Mouse (Mus musculus) brain, adult 2 months (tissue): ENCODE results near the gene Swap70.

ENCODE experiments used
- DNase-seq: peaks from one replicate; pipeline ENCODE4 v3.0.0; 2011; ENCODE audit warnings: low read depth, low spot score

Gene Swap70

DNA sequence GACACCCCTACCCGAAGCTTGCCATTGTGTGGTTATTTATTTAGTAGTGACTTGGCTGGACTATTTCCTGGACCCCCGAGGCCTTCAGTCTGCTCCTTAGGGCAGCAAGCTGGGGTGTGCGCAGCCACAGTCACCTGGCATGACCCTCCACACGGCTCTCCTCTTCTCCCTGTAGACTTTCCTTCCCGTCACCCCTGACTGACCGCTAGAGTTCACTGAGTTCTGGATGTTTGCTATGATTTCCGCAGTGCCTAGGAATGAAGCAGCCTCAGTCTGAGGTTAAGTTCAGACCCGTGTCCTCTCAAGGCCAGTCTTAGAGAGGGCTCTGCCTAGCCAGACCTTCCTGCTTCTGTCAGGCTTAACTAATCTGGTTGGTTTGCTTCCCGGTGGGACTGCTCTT, 50.3 kb downstream of the Swap70 start:
- no peak for DNase-seq

DNA sequence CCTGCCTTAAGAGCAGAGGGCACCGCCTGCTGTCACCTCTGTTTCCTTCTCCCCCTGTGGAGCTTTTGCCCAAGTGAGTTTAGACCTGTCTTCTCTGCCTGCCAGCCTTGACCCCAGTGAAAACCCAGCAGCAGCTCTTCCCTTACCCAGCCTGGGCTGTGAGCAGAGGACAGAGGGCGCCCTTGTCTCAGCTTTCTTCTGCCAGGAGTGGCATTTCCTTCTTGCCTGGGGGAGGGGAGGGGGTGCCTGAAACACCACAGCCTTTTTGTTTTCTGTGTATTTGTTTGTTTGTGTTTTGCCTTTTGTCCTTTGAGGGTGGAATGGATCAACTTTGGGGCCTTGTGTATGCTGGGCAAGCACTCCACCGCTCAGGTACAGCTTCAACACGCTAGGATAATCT, 50.9 kb downstream of the Swap70 start:
- no peak for DNase-seq

DNA sequence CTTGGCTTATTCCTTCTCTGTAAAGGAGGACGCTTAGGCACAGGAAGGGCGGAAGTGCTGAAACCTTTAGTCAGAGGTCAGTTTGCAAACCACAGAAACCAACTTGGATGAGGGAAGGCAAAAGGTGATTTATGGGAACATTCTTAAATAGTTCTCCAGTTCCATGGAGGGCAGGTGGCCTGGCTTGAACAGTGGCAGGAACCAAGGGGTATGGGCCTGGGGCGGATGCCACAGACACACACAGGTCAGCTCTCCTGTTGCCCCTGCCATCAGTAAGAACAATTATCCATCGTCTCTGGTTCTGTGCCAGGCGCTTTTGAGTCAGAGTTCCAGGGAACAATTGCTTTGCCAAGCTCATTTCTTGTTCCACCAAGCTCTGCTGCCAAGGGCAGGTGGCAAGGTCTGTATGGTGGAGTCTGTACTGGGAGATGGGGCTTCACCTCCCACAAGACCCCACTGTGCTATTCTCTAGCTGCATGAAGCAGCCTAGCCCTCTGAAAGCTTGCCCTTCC, 56.3 kb downstream of the Swap70 start:
- no peak for DNase-seq

DNA sequence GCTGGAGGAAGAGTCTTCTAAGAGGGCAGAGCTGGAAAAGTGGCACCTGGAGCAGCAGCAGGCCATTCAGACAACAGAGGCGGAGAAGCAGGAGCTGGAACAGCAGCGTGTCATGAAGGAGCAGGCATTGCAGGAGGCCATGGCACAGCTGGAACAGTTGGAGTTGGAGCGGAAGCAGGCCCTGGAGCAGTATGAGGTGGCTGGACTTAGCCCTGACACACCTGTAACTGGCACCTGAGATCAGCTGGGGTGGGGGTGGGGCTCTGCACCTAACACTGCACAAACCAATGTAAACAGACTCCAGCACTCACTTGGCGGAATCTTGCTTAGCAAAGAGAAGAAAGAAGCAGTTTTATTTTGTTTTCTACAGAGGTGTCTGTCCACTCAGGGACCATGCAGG, 57.7 kb downstream of the Swap70 start:
- DNase-seq = no peak

DNA sequence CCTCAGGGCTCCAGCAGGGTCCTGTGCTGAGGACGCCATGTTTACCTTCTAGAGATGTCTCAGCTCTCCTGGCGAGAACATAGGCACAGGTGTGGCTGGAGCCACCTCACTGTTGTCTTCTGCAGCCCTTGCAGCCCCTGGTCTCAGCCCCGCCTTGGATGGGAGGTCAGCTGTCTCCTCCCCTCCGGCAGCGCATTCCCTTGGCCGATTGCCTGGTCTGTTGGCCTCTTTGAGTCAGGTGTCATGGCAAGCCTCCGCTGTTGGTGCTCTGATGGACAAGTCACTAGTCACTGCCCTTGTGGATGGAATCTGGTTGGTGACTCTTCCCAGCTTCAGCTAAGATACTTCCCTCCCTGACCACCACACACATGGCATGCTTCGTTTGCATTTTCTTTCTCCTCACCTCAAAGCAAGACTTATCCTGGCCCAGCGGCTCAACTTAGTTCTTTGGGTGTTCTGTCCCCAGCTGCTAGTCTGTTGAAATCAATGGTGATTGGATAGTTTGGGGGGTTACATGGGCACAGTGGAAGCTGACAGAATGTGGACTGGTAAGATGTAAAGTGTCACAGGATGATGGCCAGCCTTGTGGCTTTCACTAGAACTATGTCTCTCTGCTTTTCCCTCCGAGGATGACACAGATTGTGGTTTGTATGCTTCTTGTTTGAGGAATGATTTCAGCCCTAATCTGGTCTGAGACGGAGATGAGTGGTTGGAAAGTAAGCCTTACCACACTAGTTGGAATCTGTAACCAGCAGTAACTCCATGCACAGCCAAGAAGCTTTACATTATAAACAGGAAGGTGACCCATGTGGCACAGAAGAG, 60.1 kb downstream of the Swap70 start:
- DNase-seq = no peak

DNA sequence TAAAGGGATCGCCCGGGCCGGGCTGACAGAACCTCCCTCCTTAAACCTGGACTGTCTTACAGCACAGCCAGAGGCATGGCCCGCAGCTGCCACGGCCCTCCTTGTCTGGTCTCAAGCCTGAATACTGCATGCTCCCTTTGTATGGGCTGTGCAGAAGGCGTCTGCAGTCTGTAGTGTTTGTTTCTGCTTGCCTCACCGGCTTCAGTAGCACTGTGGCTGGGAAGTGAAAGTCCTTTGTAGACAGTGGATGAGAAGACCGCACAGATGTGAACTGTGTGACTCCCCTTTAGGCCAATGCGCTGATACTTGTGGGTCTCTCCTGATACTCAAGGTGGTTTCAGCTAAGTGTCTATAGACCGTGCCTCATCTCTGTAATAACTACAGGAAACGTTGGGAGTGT, 61.3 kb downstream of the Swap70 start:
- DNase-seq = no peak

DNA sequence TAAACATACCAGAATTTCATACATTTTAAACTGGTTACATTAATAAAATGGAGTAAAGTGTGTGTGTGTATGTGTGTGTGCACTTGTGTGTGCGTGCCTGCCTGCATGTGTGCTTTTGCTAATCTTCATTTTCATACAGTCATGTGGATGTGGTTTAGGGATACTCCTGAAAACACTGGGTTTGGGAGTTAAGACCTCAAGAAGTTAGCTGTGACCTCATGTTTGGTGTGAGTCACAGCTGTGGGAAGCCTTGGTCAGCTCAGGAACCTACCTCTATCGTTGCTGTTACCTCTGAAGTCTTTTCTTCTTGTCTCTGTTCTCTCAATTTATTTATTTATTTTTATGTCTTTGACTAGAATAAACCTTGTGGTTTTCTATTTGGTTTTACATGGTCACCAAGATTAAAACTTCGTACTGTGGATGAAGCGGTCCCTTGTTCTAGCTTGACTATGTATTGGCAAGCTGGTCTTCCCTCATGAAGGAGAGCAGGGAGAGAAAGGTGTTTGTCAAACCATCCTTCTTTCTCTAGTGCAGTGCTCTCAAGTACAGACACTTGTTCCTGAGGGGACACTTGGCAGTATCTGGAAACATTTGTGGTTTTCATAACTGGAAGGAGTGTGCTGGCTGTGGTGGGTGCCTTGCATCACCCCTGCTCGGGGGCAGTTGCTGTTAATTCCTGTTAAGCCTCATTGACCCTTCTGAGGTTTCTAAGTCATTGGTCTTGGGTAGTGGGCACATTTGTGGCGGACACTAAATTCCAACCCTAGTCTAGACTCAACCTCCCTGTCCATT, 62.2 kb downstream of the Swap70 start:
- DNase-seq = no peak

DNA sequence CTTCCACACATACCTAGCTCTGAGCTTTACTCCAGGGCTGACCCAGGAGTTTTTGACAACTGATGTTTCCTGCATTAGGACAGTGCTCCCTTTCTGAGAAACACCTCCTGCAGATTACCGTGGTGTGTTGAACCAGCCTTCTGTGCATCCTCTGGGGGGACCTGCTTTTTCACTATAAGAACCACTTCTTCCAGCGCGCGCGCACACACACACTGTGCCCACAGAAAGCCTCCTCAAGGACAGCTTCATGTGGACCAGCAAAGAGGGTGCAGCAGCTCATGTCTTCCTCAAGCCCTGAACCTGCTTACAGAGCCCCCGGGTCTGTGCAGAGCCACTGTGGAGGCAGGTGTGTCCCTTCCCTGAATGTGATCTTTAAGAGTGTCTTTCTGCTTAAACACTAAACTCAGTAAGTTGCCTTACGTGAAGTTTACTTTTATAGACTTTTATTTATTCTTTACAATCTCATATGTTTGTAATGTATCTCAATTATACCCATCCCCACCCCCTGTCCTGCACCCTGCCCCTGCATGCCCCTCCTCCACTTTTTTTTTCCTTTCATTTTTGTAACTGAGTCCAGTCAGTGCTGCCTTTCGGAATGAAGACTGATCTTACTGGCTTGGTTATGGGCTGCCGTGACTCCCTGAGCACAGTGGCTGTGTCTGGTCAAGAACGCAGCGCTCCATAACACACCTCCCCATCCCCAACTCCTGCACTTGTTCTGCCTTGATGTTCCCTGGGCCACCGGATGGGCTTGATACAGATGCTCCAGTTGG, 63.8 kb downstream of the Swap70 start:
- DNase-seq = no peak

DNA sequence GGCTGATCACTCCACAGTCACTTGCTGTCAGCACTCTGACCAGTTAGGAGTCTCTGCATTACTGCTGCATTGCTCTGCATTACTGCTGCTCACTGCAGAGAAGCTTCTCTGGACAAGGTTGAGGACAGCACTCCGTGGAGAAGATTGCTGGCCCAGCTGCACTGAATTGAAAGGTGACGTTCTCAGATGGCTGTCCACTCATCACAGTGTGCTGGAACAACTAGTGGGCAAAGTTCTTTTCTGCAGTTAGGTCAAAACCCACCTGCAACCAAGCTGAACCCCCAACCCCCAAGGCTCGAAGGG, 64.3 kb downstream of the Swap70 start:
- no peak for DNase-seq

DNA sequence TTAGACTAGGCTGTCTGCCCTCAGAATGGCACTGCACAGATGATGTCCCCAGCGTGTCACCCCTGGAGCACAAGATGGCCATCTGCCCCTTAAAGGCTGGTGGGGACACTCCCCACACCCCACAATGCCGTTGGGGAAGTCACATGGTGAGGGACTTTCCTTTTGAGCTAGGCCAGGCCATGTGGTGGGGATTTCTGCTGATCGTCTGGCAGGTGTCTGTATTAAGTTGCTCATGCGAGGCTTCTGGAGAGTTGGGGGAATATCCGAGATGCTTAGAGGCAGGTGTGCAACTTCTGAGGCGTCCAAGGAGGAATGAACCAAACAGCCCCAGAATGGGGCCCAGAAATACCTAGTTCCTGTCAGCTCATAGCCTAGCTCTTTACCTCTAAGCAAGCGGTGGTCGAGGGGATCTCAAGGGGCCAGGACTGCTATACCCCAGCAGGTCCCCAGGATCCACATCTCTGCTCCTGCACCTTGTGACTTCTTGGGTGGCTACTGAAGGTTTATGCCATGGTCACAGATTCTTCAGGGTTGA, 64.8 kb downstream of the Swap70 start:
- no peak for DNase-seq

DNA sequence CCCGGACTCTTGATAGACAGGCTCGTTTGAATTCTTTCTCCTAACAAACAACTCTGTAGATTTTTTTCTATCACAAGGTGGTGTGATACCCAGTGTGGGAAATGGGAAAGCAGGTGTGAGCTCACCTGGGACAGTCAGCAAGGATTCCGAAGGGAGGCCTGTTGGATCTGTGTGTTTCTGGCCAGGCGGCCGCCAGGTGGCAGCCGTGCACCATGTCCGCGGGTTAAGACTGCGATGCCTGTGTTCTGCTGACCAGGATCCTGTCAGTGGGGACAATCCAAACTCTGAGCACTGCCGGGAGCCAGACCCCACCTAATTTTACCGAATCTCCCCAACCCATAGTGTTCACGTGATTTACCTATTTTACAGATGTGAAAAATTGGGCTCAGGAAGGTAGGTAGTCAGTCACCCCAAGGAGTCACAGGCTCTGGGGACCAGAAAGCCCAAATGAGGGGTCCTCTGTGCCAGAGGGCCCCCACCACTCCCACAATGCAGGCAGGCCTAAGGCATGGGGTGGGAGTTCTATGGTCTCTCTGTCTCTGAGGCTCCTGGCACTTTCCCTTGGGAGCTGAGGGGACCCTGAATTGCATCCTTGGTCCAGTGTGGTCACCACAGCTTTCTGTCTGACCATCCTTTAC, 65.4 kb downstream of the Swap70 start:
- DNase-seq = peak; percentile 87

DNA sequence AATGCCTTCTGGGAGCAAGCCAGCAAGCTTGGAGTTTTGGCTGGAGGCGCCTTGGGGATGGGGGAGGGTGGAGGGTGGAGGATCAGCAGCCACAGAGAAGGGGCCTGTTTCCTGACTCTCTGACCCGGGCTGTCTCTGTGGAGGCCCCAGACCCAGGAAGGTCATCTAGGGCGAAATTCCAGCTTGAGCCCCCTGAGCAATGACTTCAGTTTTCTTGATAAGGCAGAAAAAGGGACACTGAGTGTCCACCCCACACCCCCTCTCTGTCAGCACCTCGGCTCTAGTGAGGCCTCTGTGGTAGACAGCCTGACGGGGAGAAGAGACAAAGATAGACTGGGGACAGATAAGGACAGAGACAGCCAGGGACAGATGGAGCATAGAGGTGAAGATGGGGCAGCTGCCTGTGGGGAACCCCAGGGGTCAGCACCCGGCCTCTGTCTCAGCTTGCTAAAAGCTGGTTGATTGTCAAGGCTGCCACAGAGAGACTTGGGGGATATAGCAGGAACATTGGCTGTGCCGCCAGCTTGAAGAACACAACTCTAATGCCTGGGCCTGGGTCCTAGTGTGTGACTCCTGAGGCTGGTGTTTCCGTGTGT, 66.1 kb downstream of the Swap70 start:
- DNase-seq = no peak

DNA sequence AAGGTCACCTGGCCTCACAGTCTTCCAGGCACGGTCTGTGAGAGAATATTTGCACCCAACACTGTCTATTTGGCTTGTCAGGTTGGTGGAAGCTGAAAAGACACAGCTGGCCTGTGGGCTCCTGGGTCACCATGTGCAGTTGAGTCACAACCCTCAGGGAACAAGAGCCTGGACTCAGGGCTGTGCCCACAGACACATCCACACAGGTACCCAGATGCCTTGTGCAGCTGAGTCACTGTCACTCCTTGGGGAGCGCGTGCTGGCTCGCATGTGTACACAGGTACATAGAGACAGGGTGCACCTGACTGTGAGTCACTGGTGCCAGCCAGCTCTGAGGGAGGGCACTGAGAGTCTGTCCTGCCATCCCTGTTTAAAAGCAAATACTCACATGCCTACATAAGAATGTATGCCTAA, 66.7 kb downstream of the Swap70 start:
- peak; percentile 42 for DNase-seq

DNA sequence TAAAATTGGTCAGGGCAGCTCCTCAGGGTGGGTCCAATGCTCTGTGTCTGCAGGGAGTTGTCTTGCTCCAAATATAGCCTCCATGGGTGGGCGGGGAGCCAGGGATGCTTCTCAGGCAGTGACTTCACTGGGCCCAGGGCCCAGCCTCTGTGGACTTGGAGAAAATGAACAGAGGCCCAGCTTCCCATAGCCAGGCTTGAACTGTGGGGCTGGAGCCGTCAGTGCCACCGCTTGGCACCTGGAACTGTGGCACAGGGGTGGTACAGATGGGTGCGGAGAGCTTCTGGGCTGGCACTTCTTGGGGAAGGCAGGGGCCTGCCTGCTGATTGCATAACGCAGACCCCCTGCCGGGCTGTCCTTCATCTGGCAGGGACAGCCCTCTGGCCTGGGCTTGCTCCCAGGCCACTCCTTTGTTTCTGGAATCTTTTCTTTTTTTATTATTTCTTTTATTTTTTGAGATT, 67.2 kb downstream of the Swap70 start:
- peak; percentile 75 for DNase-seq

DNA sequence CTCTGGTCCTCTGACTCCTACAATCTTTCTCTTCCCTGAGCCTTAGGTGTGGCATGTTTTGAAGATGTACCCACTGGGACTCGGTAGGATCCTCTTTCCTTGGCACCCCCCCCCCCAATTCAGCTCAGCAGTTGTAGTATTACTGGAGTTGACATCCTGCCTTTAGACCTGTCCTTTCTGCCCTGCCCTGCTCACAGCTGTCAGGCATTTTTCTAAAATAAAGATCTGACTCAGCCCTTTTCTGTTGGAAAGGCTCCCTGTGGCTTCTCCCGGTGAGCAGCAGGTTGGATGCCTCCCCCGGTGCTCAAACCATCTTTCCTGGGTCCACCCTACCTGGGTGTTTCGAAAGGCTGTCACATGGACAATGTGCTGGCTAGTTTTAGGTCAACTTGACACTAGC, 68.1 kb downstream of the Swap70 start:
- no peak for DNase-seq

DNA sequence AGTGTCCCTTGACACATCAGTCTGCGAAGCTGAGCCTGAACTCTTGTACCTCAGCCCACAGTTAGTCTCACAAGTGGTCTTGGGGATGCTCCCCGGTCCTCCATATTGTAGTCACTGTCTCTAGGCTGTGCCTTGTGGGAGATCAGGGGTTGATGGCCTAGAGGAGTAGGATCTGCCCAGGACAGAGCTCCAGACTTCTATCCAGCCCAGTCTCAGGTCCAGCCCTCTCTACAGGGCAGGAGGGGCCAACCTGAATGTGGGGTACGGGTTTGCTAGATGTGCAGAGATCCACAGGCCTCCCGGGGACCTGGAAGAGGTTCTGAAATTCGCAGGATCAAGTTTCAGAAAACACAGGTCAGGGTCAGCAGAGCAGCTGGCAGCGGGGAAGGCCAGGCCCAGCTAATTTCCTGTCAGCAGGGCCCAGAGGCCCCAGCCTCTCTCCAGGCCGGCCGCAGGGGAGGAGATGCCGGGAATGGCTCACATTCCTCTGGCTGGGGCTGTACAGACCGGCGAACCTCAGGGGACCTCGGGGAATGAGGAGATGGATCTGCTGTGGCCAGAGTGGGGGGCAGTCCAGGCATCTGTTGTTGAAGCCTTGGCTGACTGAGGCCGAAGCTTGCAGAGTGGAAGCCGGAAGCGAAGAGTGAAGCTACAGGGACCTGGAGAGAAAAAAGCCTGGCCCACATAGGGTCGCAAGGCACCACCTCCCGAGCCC, 75.5 kb downstream of the Swap70 start:
- no peak for DNase-seq

DNA sequence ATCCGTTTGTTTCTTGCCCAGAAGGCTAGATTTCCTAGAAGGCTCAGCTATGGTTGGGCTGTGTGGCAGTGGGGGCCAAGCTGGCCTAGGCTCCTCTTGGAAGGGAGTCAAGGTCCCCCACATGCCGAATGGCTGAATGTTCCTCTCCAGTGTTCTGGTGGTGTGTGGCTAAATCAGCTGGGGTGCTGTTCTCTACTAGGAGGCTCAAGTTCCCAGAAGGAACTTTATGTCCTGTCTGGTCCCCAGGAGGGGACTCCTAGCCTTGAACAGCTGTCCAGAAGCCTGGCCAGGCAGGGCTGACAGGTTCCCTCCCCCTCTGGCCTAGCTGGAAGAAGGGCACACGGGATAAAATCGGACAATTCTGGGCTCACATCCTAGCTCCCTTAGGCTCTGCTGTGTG, 76.1 kb downstream of the Swap70 start:
- DNase-seq = no peak

DNA sequence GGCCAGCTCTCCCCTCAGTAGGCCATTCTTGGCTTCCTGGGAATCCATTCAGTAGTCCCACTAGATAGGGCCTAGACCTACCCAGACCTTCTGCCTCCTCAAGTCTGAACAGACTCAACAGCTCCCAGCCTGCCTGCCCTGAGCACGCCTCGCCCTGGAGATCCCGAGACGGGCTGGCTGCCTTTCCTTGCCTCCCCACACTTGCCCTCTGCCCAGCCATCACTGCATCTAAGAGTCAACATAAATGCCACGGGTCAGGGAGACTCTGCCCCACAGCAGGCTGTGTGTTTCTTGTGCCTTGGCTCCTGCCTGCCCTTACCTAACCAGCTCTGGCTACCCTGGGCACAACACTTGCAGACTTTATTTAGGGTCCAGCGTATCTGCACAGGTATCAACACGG, 76.6 kb downstream of the Swap70 start:
- DNase-seq = no peak

DNA sequence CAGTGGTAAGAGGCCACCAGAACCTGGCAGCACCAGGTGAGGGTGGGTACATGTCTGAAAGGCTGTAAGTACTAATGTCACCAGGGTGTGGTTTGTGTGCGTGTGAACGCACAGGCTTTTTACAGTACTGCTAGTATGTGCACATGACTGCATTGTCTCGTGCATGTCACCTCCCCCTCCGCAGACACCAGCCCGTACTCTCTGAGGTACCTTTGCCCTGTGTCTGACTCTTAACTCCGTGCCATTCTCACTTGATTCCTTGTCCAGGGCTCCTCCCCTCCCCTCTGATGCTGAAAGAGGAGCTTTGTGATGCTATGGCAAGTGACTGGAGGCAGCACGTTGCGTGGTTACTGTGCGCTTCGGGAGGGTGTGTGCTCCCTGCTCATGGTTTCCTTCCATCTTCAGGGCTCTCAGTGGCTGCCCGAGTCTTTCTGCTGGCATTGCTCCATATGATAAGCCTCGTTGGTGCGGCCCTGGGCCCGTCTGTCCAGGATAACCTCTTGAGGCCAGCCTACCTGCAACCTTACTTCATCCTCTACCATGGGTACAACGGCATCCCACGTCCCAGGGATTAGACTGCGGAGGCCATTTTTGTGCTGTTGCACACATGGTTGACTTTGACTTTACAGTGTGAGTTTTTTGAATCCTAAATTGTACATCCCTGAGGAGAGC, 77.4 kb downstream of the Swap70 start:
- no peak for DNase-seq

DNA sequence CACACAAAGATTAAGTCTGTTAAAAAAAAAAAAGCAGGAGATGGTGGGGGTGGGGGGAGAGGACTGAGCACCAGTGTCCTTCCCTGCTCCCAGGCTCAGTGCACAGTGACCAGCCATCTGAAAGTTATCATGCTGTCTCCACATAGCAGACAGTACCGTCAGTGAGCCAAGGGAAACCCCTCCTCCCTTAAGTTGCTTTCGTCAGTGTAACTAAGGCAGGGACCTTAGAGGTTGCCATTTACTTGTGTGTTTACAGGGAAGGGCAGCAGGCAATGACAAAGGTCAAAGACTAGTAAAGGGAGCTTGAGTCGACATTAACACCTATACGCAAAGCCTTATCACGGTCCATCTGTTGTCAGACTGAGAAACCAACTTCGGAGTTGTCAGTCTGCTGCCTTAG, 81.4 kb downstream of the Swap70 start:
- no peak for DNase-seq
